Mouse (Mus musculus) large intestine, adult 2 months (tissue): Measurements from ENCODE around the gene Usp44. TPM values are rescaled to one million over a fixed set of nuclear protein-coding genes. Genes with fewer than 3 reads are reported as not detected.
A peak's percentile ranks its signal among the peaks of the same experiment; 100 is the strongest.
"Not testable (repeated sequence)": the region's sequence is repeated elsewhere in the genome, so short reads cannot be mapped to it uniquely, and the experiment has no call there.

ENCODE experiments used
- DNase-seq: peaks from one replicate; pipeline ENCODE4 v3.0.0-alpha.2; 2012; ENCODE audit warnings: low read depth, low spot score
- WGBS: fragments of 180-500 bp; shearing (Covaris S2); methylation state at CpG from one replicate; pipeline ENCODE4 v1.1.7; 2018; 5-methylcytosine and 5-hydroxymethylcytosine counted together
- polyA plus RNA-seq: library from polyadenylated mRNA; depleted of rRNA; stranded (reverse); fragments of >200 nt; gene quantifications from 2 replicates; pipeline ENCODE4 v1.2.3, GENCODE M21; 2012

The Usp44 gene
- polyA plus RNA-seq, 1 experiment: 0.05 TPM

DNA sequence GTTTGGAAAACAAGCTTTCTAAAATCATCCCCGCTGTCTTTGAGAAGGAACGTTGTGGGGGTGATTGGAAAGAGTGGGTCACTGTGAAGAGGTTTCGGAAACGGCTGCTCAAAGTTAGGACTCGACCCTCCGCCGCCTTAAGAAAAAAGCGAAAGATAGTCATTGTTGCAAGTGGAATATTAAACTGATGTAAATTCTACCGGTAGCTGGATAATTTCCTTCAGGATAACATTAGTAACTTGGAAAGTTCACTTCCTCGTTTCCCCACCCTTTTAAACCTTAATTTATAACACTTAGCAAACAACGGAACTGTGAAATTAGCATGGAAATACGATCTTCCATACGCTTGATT is 3.0 kb downstream of the Usp44 start:
- WGBS: 5% methylated on average over 13 of the region's 13 CpGs
- DNase-seq: no peak

DNA sequence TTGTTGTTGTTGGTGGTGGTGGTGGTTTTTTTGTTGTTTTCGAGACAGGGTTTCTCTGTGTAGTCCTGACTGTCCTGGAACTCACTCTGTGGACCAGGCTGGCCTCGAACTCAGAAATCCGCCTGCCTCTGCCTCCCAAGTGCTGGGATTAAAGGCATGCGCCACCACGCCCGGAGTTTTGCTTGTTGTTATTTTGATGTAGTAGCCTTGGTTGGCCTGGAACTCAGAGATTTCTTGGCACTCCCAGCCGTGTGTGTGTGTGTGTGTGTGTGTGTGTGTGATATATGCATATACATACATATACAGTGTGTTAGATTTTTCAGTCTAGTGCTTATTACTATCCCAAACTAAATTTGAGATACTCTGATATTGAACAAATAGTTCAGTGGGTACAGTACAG is 3.8 kb downstream of the Usp44 start:
- not testable (repeated sequence) for DNase-seq
- 83% methylated on average over 7 of the region's 7 CpGs for WGBS

DNA sequence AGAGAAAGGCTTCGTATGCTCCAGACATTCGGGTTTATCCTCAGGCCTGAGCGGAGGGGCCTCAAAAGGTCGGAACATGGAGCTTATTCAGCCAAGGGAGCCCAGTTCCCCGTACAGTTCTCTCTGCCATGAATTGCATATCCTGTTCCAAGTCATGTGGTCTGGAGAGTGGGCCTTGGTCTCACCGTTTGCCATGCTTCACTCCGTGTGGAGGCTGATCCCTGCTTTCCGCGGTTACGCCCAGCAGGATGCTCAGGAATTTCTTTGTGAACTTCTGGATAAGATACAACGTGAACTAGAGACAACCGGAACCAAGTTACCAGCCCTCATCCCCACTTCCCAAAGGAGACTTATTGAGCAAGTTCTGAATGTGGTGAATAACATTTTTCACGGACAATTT is 15.4 kb downstream of the Usp44 start:
- no peak for DNase-seq
- WGBS: 93% methylated on average over 13 of the region's 13 CpGs

DNA sequence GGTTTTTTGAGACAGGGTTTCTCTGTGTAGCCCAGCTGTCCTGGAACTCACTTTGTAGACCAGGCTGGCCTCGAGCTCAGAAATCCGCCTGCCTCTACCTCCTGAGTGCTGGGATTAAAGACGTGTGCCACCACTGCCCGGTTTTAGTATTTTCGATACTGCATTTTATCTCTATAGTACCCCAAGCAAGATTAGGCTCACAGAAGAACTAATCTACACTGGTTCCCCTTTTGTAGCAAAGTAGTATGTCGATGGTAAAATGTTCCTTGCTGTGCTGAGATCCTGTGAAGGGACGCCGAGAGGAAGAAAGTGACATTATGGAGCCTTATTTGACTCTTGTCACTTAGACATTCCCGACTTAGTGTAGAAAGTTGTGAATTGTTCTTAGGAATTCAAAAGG is 23.8 kb downstream of the Usp44 start:
- 86% methylated on average over 9 of the region's 9 CpGs for WGBS
- no peak for DNase-seq

DNA sequence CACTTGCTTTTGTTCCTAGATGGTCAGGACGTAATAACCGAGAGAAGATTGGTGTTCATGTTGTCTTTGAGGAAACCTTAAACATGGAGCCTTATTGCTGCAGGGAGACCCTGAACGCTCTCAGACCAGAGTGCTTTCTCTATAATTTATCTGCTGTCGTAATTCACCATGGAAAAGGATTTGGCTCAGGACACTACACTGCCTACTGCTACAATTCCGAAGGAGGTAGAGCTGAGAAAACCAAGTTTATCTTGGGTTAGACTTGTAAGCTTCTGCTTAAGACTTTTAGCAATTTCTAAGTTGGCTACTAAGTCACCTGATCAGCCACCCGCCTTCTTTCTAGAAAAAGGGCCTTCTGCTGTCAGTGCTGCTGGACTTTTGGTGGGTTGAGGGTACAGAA is 24.7 kb downstream of the Usp44 start:
- 82% methylated on average over 6 of the region's 6 CpGs for WGBS
- DNase-seq: no peak

DNA sequence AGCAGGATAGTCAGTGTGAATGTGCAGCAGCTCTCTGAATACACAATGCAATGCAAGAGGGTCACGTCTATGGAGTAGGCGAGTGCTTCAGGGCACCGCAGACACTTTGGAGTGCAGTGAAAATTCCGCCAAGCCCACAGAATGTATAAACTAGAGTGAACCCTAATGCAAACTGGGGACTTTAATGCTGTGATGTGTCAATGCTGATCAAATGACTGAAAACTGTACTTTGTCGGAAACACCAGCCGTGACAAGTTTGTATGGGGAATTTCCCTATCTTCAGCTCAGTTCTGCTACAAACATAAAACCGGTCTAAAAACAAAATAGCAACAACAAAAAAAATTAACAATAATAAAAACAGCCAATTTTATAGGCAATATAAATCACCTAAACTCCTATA is 37.0 kb downstream of the Usp44 start:
- DNase-seq: no peak
- 95% methylated on average over 7 of the region's 7 CpGs for WGBS

DNA sequence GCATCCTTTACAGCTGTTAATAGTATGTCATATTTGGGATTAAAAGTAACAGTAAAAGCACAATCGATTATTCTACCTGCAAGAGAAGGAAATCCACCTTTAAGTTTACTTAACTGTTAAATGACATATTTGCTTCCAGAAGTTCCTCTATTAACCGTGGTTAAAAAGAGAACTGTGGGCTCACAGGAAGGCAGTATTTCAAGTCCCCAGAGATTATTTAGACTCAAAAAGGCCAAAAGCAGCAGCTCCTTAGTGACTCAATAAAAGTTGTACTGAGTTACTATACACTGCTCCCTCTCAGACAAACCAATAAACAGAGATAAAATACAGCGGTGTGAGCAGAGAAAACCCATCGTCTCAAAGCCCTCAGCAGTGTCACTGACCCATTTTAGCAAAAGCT is 37.5 kb downstream of the Usp44 start:
- WGBS: 71% methylated on average over 4 of the region's 4 CpGs
- DNase-seq: no peak

DNA sequence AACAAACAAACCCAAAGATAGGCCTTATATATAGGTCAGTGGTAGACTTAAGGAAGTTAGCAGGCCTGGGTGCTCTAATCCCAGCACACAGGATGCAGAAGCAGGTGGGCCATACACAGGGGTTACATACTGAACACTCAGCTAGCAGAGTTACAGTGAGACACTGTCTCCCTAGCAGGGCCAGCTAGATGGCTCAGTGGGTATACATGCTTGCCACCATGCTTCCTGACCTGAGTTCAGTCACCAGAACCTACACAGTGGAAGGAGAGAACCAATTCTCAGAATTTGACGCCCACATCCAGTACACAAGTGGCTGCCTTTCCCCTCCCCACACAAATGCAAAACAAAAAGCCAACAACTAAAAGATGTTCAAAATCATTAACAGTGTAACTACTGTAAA is 45.4 kb downstream of the Usp44 start:
- no peak for DNase-seq
- 89% methylated on average over 1 of the region's 1 CpGs for WGBS

DNA sequence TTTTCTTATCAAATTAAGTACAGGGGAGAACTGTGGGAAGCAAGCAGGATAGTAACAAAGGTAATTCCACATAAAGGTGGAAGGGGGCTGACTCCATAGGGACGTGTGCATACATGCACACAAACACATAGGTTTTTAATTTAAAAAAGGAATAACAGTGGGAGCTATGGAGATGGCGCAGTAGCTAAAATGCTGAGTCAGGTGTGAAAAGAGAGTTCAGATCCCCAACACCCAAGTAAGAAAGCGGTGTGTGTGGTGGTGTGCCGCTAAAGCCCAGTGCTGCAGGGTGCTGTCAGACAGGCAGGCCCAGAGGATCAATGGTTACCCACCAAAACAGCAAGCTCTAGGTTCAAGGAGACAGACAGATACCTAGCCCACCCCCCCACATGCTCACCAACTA is 47.4 kb downstream of the Usp44 start:
- 95% methylated on average over 4 of the region's 4 CpGs for WGBS
- DNase-seq: no peak

DNA sequence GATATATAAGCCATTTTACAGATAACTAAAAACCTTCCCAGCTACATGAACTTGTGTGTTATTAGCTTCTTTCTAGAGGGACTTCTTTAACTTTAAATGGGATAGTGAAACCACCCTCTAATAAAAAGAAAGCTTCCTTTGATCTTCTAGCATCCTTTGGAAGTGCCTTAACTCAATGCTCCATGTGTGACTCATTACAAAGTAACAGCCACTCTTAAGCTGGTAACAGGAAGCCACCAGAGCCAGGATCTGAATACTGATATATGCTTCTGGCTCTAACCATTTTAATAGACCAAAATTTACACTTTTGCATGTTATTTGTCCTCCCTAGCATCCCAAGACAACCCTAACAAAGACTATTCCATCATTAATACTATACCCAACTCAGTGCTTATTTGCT is 50.6 kb downstream of the Usp44 start:
- no peak for DNase-seq

DNA sequence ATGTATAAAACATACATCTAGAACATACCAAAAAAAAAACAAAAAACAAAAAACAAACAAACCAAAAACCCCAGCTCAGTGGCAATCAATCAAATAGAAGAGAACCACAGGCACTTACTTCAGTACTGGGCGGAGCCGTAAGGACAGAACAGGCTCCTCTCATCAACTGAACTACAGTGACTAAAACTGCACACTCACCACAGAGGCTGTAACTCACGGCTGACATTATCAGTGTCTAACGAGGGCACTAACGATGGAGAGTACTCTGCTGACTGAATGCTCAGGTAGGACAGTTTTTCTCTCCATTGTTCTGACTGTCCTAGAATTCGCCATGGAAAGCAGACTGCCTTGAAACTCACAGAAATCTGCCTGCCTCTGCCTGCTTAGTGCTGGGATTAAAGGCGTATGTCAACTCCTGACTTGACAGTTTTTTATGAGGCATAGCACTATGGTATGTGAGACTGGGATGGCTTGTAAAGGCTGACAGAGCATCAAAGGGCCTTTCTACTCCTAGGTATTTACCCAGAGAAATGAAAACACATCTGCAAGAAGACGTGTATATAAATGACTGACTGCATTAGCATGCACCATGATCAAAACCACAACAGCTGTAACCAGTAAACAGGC is 51.5 kb downstream of the Usp44 start:
- WGBS: 71% methylated on average over 8 of the region's 8 CpGs
- DNase-seq: no peak

DNA sequence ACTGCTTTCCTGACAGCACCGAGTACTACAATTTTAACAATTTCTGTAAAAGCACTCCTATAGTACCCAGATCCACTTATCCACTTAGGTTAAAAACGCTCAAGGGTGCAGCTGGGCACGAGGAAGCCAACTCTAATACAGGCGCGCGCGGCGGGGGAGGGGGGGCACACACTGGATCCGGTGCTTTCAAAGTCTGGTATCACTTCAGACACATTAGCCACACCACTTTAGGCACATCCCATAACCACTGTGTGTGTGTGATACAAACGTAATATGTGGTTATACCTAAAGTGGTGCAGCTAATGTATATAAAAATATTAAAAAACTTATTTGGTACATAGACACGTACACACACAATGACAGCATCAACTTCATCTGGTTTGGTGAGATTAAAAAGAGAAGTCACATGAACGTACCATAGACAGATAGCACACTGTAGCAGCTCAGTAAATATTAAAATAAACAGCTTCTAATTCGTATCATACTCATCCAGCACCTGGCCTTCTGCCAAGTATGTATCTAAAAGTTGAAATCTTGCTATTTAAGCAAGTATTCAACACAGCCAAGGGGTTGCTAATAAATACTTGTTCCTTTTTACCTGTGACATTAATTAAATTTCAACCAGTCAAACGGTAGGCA is 54.6 kb downstream of the Usp44 start:
- WGBS: 81% methylated on average over 14 of the region's 14 CpGs
- DNase-seq: no peak

DNA sequence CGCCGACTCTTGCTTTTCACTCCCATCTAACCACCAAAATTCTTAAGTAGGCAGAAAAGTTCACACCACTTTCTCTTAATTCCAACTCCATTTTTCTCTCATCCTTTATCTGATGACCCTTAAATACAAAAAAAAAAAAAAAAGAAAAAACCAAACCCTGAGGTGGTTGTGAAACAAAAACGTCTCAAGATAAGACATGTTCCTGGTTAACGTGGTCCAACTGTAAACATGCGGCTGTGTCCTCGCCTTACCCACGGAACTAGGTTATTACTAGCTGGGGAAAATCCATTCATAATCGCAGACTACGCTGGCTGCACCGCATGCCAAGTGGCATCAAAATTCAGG is 57.2 kb downstream of the Usp44 start:
- DNase-seq: no peak
- WGBS: 9% methylated on average over 10 of the region's 10 CpGs

DNA sequence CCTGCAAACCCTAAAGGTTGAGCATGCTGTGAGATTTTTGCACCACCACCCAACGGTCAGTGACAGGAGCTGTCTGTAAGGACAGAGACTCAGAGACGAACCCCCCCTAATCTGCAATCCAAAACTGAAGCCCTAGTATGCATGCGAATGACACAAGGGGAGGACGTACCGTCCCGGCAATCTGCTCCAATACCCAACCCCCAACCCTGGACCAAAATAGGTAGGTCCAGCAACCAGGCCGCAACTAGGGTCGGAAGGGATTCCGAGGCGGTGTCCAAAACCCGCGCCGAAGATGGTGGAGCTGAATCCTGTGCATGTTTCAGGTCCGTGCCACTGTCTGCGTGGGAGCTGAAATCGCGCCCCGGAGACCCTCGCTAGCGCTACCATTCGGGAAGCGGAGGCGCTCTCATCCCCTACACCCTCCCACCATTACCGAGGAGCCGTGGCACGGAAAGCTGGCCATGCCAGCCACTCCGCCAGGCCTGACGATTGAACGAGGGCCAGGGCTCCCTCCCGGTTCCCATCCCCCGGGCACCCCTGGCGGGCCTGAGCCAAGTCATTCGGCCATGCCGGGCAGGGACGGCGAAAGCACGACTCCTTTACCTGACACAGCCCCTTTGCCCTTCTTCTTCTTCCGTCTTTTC is 57.7 kb downstream of the Usp44 start:
- under 1% methylated on average over 38 of the region's 38 CpGs for WGBS
- DNase-seq: no peak

DNA sequence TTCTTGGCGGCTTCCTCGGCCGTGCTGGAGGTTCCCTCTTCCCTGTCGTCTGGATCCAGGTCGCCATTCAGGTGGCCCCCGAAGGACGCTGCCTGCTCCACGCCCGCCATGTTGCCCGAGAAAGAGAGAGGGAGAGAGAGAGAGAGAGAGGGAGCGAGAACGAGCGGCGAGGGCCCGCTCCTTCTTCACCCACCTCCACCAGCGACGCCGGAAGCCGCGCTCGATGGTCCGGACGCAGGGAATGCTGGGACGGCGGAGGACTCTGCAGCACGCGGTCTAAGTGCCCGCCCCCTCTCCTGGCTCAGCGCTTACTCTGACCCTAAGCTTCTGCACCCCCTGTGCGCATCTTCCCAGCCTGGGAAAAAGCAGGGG is 58.2 kb downstream of the Usp44 start:
- under 1% methylated on average over 28 of the region's 30 CpGs for WGBS
- DNase-seq: peak; percentile 55

DNA sequence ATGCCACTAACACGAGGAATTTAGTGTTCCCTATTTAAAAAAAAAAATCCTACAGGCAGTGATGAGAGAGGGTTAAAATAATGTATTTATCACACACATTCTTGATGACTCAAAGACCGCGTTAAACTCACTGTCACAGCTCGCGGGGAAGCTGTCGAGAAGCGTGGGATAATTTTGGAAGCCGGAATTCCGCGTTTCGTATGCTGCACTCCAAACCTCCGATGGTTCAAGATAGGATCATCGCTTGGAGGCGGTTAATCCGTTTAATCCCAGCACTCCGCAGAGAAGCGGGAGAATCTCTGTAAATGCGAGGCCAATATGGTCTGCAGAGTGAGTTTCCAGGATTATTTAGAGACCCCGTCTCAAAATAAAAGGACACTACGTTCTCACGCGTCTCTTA is 58.6 kb downstream of the Usp44 start:
- DNase-seq: no peak
- WGBS: 6% methylated on average over 22 of the region's 22 CpGs

DNA sequence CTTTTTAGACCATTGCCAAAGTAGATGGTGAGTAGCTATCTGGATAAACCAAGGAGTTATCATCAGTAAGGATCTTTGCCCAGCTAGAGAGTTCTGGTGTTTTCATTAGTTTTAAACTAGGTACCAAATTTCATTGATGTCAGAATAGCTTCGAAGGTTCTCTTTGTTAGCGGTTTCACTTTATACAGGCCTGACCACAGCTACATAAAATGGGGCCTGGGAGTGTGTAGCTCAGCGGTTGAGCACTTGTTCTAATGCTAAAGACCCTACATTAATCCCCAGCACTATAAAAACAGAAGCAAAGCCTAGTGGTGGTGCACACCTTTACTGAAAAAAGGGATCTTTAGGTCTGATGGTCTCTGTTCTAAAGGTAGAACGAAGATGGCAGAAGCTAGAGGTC is 59.2 kb downstream of the Usp44 start:
- no peak for DNase-seq
- 85% methylated on average over 4 of the region's 4 CpGs for WGBS

DNA sequence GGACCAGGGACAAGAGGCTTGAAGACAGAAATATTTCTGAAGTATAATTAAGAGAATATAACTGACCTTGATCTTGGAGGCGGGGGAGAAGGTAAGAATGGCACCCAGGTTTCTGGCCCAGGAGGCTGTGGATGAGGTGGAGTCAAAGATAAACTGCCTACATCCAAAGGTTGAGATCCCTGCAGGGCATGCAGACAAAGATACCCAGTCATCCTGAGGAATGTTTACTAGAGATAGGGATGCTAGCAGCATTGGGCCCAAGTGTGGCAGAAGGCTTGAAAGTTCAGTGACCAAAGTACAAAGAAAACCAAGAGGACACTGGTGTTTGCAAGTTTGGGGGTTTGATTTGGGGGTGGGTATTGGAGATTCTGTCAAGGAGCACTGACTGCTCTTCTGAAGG is 59.7 kb downstream of the Usp44 start:
- DNase-seq: no peak
- WGBS: 100% methylated on average over 1 of the region's 1 CpGs

DNA sequence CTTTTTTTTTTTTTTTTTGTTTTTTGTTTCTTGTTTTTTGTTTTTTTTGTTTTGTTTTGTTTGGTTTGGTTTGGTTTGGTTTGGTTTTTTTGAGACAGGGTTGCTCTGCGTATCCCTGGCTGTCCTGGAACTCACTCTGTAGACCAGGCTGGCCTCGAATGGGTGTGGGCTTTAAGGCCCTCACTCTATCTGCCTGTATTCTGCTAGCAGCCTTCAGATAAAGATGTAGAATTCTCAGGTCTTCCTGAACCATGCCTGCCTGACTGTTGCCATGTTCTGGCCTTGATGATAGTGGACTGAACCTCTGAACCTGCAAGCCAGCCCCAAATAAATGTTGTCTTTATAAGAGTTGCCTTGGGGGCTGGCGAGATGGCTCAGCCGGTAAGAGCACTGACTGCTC is 61.2 kb downstream of the Usp44 start:
- 72% methylated on average over 4 of the region's 4 CpGs for WGBS
- DNase-seq: no peak

DNA sequence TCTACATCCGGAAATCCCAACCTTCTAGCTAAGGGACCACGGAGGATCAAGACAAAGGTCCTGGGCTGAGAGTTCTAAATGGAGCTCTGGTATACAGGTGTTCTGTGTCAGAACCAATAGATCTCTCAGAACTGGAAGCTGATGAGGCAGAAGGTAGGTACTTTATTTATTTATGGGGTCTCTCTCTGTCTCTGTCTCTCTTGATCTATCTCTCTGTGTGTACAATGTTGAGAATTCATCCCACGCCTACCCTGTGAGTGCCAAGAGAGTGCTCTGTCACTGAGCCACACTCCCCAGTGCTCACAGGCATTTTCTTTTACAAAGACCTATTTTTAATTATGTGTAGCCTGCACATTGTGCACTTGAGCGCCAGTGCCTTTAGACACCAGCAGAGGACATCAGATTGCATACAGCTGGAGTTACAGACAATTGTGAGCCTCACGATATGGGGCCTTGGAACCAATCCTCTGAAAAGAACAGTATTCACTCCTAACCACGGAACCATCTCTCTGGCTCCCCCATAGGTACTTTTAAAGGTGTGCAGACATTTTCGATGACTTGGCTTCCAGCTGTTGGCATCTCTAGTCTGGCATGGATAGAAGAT is 65.8 kb downstream of the Usp44 start, which contains the start of gene Metap2:
TSS of gene Metap2 (minus strand) at position 51 of the 604 bp plus-strand sequence.
- 73% methylated on average over 7 of the region's 7 CpGs for WGBS
- DNase-seq: no peak

DNA sequence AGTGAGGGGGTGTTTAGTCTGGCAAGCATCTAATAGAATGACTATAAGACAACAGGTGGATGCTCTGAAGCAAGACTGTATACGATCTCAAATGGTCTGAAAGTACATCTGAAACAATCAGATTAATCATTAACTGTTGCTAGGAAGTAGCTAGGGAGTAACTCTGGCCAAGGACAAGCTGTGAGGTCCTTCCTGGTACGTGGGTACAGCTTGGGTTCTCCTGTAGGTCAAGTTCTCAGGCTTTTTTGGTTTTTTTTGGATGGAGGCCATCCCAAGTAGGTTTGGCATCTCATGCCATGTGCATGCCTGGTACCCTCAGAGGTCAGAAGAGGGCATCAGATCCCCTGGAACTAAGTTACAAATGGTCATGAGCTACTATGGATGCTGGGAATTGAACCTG is 67.9 kb downstream of the Usp44 start:
- peak; percentile 64 for DNase-seq

More for the DNA sequence above, 67.9 kb downstream of the Usp44 start:
- 21% methylated on average over 2 of the region's 2 CpGs for whole genome bisulfite sequencing
